Mouse (Mus musculus) limb, embryonic 11.5 days (tissue): ENCODE measurements at regions not wholly inside any gene's neighbourhood (a gene's known extent, or its start where the extent isn't known, plus 50 kb on each side); places are given as distances from the start of the nearest gene placed in this dataset.
"Not testable (repeated sequence)": the region's sequence is repeated elsewhere in the genome, so short reads cannot be mapped to it uniquely, and the experiment has no call there.

Experiments
- ATAC-seq: fragments of 200-750 bp; cut with Nextera tagmentation; 2 replicates; pipeline ENCODE4 v1.8.0; 2017; ENCODE audit warnings: low read depth; ENCODE audit not compliant: insufficient number of reproducible peaks, low FRiP score, low TSS enrichment
- DNase-seq: peaks from one replicate; pipeline ENCODE4 v3.0.0-alpha.2; 2015; ENCODE audit warnings: low spot score
- H3K27ac ChIP-seq: fragments of 300-500 bp; sonication (generic); replicated peaks from 2 replicates; pipeline ENCODE4 v1.5.1; 2014; ENCODE audit warnings: low read depth, mild to moderate bottlenecking, low read length
- H3K27me3 ChIP-seq: fragments of 300-500 bp; sonication (generic); 2 replicates; pipeline ENCODE4 v1.6.1; 2014; ENCODE audit warnings: mild to moderate bottlenecking, low read length, mixed read lengths; ENCODE audit not compliant: control insufficient read depth, insufficient read depth
- H3K36me3 ChIP-seq: fragments of 300-500 bp; sonication (generic); 2 replicates; pipeline ENCODE4 v1.6.1; 2014; ENCODE audit warnings: mild to moderate bottlenecking, low read length, moderate library complexity, mixed read lengths; ENCODE audit not compliant: control insufficient read depth, insufficient read depth
- H3K4me1 ChIP-seq: fragments of 300-500 bp; sonication (generic); 2 replicates; pipeline ENCODE4 v1.6.1; 2014; ENCODE audit warnings: low read length, mixed read lengths; ENCODE audit not compliant: control insufficient read depth, insufficient read depth
- H3K4me2 ChIP-seq: fragments of 300-500 bp; sonication (generic); 2 replicates; pipeline ENCODE4 v1.6.1; 2014; ENCODE audit warnings: low read depth, mild to moderate bottlenecking, moderate library complexity; ENCODE audit not compliant: severe bottlenecking
- H3K4me3 ChIP-seq: fragments of 300-500 bp; sonication (generic); 2 replicates; pipeline ENCODE4 v1.5.1; 2014; ENCODE audit warnings: low read depth, low read length
- H3K9ac ChIP-seq: fragments of 300-500 bp; sonication (generic); 2 replicates; pipeline ENCODE4 v1.6.1; 2014; ENCODE audit warnings: mild to moderate bottlenecking, low read length
- H3K9me3 ChIP-seq: fragments of 300-500 bp; sonication (generic); 2 replicates; pipeline ENCODE4 v1.6.1; 2016; ENCODE audit warnings: low read length; ENCODE audit not compliant: control insufficient read depth
- WGBS: fragments of 180-500 bp; shearing (Covaris S2); extraction: QIAGEN DNeasy Blood & Tissue Kit; methylation state at CpG from one replicate; pipeline ENCODE4 v1.1.7; 2014; 5-methylcytosine and 5-hydroxymethylcytosine counted together

GRCm38 (mm10) chr12:77867947-77868495 lies 326.0 kb upstream of the Gm6657 start:
- H3K4me2 ChIP-seq: no peak overlapping the region
- H3K4me3 ChIP-seq: no peak overlapping the region
- no peaks in the 10 kb centered on the region for H3K4me1 ChIP-seq
- ATAC-seq (no peak), DNase-seq (no peak)
- H3K36me3 ChIP-seq: no peaks in the 10 kb centered on the region
- H3K27ac ChIP-seq: no peak overlapping the region
- H3K9me3 ChIP-seq: no peaks in the 10 kb centered on the region
- 66% methylated on average over 4 of the region's 4 CpGs for WGBS
- H3K9ac ChIP-seq: no peak overlapping the region
- H3K27me3 ChIP-seq: no peaks in the 10 kb centered on the region

- 86% methylated on average over 3 of the region's 3 CpGs for WGBS
- no peak for ATAC-seq
- Histone ChIP-seq H3K4me1 (no peaks in the 10 kb centered on the region), H3K9me3 (no peaks in the 10 kb centered on the region), H3K4me2 (no peak overlapping the region), H3K9ac (no peak overlapping the region), H3K36me3 (no peaks in the 10 kb centered on the region), H3K27me3 (no peaks in the 10 kb centered on the region), H3K27ac (no peak overlapping the region), H3K4me3 (no peak overlapping the region)
- no peak for DNase-seq
Observed at GRCm38 (mm10) chr12:77869296-77869695, 324.7 kb upstream of the Gm6657 start.

GRCm38 (mm10) chr12:77887335-77887734 lies 306.7 kb upstream of the Gm6657 start:
- DNase-seq (no peak), ATAC-seq (no peak)
- no peaks in the 10 kb centered on the region for H3K9me3 ChIP-seq
- no peak overlapping the region for H3K4me3 ChIP-seq
- H3K36me3 ChIP-seq: no peaks in the 10 kb centered on the region
- no peaks in the 10 kb centered on the region for H3K4me1 ChIP-seq
- no peak overlapping the region for H3K27ac ChIP-seq
- no peak overlapping the region for H3K4me2 ChIP-seq
- no peaks in the 10 kb centered on the region for H3K27me3 ChIP-seq
- no peak overlapping the region for H3K9ac ChIP-seq
- 92% methylated on average over 2 of the region's 2 CpGs for WGBS

GRCm38 (mm10) chr12:77891452-77891851 lies 302.6 kb upstream of the Gm6657 start:
- Histone ChIP-seq H3K36me3 (no peaks in the 10 kb centered on the region), H3K9ac (no peak overlapping the region), H3K27me3 (no peaks in the 10 kb centered on the region), H3K9me3 (no peaks in the 10 kb centered on the region), H3K4me3 (no peak overlapping the region), H3K4me2 (no peak overlapping the region), H3K4me1 (no peaks in the 10 kb centered on the region), H3K27ac (no peak overlapping the region)
- WGBS: 92% methylated on average over 6 of the region's 6 CpGs
- DNase-seq (no peak), ATAC-seq (no peak)

- no peaks in the 10 kb centered on the region for H3K4me1 ChIP-seq
- H3K4me2 ChIP-seq: no peak overlapping the region
- no peak overlapping the region for H3K9ac ChIP-seq
- no peaks in the 10 kb centered on the region for H3K36me3 ChIP-seq
- H3K4me3 ChIP-seq: no peak overlapping the region
- no peaks in the 10 kb centered on the region for H3K9me3 ChIP-seq
- no peak overlapping the region for H3K27ac ChIP-seq
- H3K27me3 ChIP-seq: no peaks in the 10 kb centered on the region
- DNase-seq: no peak
- no peak for ATAC-seq
Observed at GRCm38 (mm10) chr12:77894238-77894637, 299.8 kb upstream of the Gm6657 start.

GRCm38 (mm10) chr12:77895508-77895907 lies 298.5 kb upstream of the Gm6657 start:
- no peaks in the 10 kb centered on the region for H3K36me3 ChIP-seq
- H3K27ac ChIP-seq: no peak overlapping the region
- no peaks in the 10 kb centered on the region for H3K27me3 ChIP-seq
- ATAC-seq: no peak
- H3K9ac ChIP-seq: no peak overlapping the region
- H3K4me3 ChIP-seq: no peak overlapping the region
- H3K9me3 ChIP-seq: no peaks in the 10 kb centered on the region
- H3K4me2 ChIP-seq: no peak overlapping the region
- no peak for DNase-seq
- WGBS: 71% methylated on average over 2 of the region's 2 CpGs
- H3K4me1 ChIP-seq: no peaks in the 10 kb centered on the region

- H3K9me3 ChIP-seq, H3K36me3 ChIP-seq, ATAC-seq, H3K27ac ChIP-seq, H3K4me1 ChIP-seq, H3K27me3 ChIP-seq, H3K9ac ChIP-seq, H3K4me2 ChIP-seq, DNase-seq, H3K4me3 ChIP-seq: not testable (repeated sequence)
- 87% methylated on average over 2 of the region's 2 CpGs for WGBS
Observed at GRCm38 (mm10) chr12:77898974-77899373, 295.1 kb upstream of the Gm6657 start.

- H3K27me3 ChIP-seq: no peaks in the 10 kb centered on the region
- H3K4me3 ChIP-seq: no peak overlapping the region
- H3K4me1 ChIP-seq: no peaks in the 10 kb centered on the region
- ATAC-seq: no peak
- no peak overlapping the region for H3K4me2 ChIP-seq
- 78% methylated on average over 1 of the region's 1 CpGs for WGBS
- no peak overlapping the region for H3K27ac ChIP-seq
- DNase-seq: no peak
- no peaks in the 10 kb centered on the region for H3K9me3 ChIP-seq
- no peaks in the 10 kb centered on the region for H3K36me3 ChIP-seq
- no peak overlapping the region for H3K9ac ChIP-seq
Observed at GRCm38 (mm10) chr12:77901254-77901653, 292.8 kb upstream of the Gm6657 start.

- H3K27me3 ChIP-seq: no peaks in the 10 kb centered on the region
- H3K36me3 ChIP-seq: no peaks in the 10 kb centered on the region
- H3K4me1 ChIP-seq: no peaks in the 10 kb centered on the region
- DNase-seq (no peak), ATAC-seq (no peak)
- no peak overlapping the region for H3K4me3 ChIP-seq
- no peak overlapping the region for H3K27ac ChIP-seq
- H3K9ac ChIP-seq: no peak overlapping the region
- H3K9me3 ChIP-seq: no peaks in the 10 kb centered on the region
- WGBS: 37% methylated on average over 4 of the region's 4 CpGs
- no peak overlapping the region for H3K4me2 ChIP-seq
Observed at GRCm38 (mm10) chr12:77912863-77913554, 281.0 kb upstream of the Gm6657 start.
